Mouse (Mus musculus): ENCODE measurements around the gene Ovol3. TPM values are rescaled to one million over a fixed set of nuclear protein-coding genes. Genes with fewer than 3 reads are reported as not detected.

The Ovol3 gene
- polyA plus RNA-seq, 1 experiment from 2014 or later = 0.26 TPM

DNA sequence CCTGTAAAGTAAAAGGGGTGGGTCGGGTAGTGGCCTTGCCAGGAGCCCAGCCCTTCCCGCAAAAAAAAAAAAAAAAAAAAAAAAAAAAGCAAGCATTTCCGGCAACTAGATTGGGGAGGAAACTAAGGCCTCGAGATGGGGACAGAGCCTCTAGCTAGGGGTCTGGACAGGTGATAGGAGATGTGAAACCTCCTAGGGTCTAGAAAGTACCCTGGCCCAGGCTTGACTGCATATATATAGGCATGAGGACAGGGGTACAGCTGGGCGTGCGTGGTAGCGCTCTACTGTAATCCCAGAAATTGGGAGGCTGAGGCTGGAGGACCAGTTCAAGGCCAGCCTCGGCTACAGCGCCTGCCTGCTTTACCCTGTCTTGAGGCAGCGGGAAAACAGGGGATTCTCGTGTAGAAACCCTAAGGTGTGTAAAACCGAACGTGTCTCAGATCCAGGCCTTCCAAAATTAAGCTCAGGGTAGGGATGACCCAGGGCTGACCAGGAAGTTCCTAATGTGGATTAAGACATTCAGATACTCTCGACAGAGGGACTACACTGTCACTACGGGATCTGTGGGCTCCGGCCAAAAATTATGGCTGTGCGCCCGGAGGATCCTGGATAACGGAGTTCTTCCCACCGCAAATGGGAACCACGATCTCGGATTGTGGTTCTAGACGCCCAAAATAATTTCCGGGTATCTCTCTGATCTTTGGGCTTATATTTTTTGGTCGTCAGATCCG lies 41.3 kb downstream of the Ovol3 start:
- Histone ChIP-seq H3K36me3 (ENCODE audit: insufficient read depth) (peaks cover 33% of the 10 kb centered on the region), H3K4me1 (ENCODE audit: insufficient read depth) (peaks cover 6% of the 10 kb centered on the region; the same call in 1 of the 2 replicates), H3K9ac (peak overlapping the region; percentile 75), H3K9me3 (ENCODE audit: low read depth, low read length) (no peaks in the 10 kb centered on the region), H3K27ac (ENCODE audit: low read depth) (peak overlapping the region; percentile 73), H3K27me3 (ENCODE audit: insufficient read depth, low read length) (no peaks in the 10 kb centered on the region), H3K4me3 (ENCODE audit: low read depth, low read length) (peak overlapping the region; percentile 71), H3K4me2 (peak overlapping the region; percentile 64)
- ATAC-seq (ENCODE audit: insufficient read depth) (peak; percentile 19; the same call in 1 of the 2 replicates), DNase-seq (peak; percentile 67)
- TF ChIP-seq CTCF (IDR thresholded peaks at IDR 0.05; ENCODE audit: low read depth) = no peak
- under 1% methylated on average over 26 of the region's 26 CpGs for WGBS

DNA sequence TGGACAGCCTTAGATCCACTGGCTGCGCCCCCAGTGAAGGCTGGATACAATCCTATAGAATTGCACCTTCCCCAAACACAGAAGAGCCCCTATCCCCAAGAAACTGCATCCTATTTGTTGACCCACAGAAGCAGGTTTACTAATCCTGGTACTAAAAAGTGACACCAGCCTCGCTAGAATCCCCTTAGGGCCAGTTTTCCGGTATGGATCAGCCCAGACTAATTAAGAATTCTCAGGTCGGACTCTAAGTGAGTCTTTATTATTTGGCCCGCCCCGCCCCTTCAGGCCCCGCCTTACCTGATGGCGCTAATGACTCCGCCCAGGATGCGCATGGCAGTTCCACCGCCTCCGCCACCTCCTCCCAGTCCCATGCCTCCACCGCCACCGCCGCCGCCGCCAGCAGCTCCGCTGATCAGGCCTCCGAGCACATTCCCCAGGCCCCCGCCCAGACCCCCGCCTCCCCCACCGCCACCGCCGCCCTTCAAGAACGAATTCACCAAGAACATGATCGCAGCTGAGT lies 41.9 kb downstream of the Ovol3 start:
- peak overlapping the region; percentile 73 for H3K27ac ChIP-seq (ENCODE audit: low read depth)
- WGBS = under 1% methylated on average over 26 of the region's 26 CpGs

DNA sequence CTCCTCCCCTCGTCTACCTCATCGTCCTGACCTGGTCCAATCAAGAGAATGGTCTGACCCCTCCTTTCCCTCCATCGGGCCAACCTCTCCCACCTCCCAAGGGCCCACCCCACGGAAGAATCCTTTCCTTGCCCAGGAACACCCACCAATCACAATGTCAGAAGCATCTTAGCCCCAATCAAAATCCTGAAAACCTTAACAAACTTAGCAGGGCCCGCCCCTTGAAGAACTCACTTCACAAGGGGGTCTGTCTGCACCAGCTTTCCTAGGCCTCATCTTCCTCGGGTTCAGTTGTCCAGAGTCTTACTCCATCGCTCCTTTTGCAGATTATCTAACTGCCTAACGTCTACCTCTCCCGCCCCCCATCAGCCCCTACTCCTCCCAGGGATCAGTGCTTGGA lies 42.5 kb downstream of the Ovol3 start:
- TF ChIP-seq CTCF (IDR thresholded peaks at IDR 0.05; ENCODE audit: low read depth) = no peak
- 25% methylated on average over 9 of the region's 9 CpGs for WGBS
- H3K36me3 ChIP-seq (ENCODE audit: insufficient read depth) = peaks cover 46% of the 10 kb centered on the region
- no peaks in the 10 kb centered on the region for H3K27me3 ChIP-seq (ENCODE audit: insufficient read depth, low read length)
- DNase-seq (peak; percentile 28), ATAC-seq (ENCODE audit: insufficient read depth) (0 out of 2 replicates have a peak, but pooled peaks have one; percentile 5)
- H3K4me1 ChIP-seq (ENCODE audit: insufficient read depth) = peaks cover 6% of the 10 kb centered on the region; the same call in 1 of the 2 replicates
- no peaks in the 10 kb centered on the region for H3K9me3 ChIP-seq (ENCODE audit: low read depth, low read length)
- H3K4me2 ChIP-seq = peak overlapping the region; percentile 64
- H3K9ac ChIP-seq = peak overlapping the region; percentile 75
- no peak overlapping the region for H3K27ac ChIP-seq (ENCODE audit: low read depth)
- peak overlapping the region; percentile 71 for H3K4me3 ChIP-seq (ENCODE audit: low read depth, low read length)

More for the DNA sequence above, 41.9 kb downstream of the Ovol3 start:
- Histone ChIP-seq H3K4me3 (ENCODE audit: low read depth, low read length) (peak overlapping the region; percentile 71), H3K9me3 (ENCODE audit: low read depth, low read length) (no peaks in the 10 kb centered on the region), H3K27me3 (ENCODE audit: insufficient read depth, low read length) (no peaks in the 10 kb centered on the region), H3K36me3 (ENCODE audit: insufficient read depth) (peaks cover 39% of the 10 kb centered on the region), H3K4me2 (peak overlapping the region; percentile 64), H3K9ac (peak overlapping the region; percentile 75), H3K4me1 (ENCODE audit: insufficient read depth) (peaks cover 6% of the 10 kb centered on the region; the same call in 1 of the 2 replicates)
- peak; percentile 61 for ATAC-seq (ENCODE audit: insufficient read depth)
- peak; percentile 83 for DNase-seq
- TF ChIP-seq CTCF (IDR thresholded peaks at IDR 0.05; ENCODE audit: low read depth) = no peak

DNA sequence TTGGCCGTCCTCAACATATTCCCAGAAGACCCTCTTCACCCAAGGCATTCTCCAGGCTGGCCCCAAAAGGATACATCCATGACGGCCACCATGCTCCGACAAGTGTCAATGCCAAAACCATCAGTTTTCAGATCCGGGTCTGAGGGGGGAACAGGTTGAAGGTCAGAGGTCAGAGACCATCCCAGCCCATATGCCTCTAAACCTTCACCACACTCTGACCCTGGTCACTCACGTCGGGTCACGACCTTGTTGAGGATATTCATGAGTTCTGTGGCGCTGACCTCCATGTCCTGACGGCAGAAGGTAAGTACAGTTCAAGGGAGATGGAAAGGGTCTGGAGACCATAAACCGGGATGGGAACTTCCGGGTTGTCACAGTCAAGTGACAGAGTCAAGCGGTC lies 43.4 kb downstream of the Ovol3 start:
- peaks cover 6% of the 10 kb centered on the region; the same call in 1 of the 2 replicates for H3K4me1 ChIP-seq (ENCODE audit: insufficient read depth)
- WGBS = 89% methylated on average over 12 of the region's 12 CpGs
- H3K4me3 ChIP-seq (ENCODE audit: low read depth, low read length) = no peak overlapping the region
- no peak overlapping the region; the same call in 1 of the 2 replicates for H3K4me2 ChIP-seq
- H3K9me3 ChIP-seq (ENCODE audit: low read depth, low read length) = no peaks in the 10 kb centered on the region
- ATAC-seq (ENCODE audit: insufficient read depth) = no peak
- no peaks in the 10 kb centered on the region for H3K27me3 ChIP-seq (ENCODE audit: insufficient read depth, low read length)
- no peak overlapping the region for H3K27ac ChIP-seq (ENCODE audit: low read depth)
- no peak for DNase-seq
- TF ChIP-seq CTCF (IDR thresholded peaks at IDR 0.05; ENCODE audit: low read depth) = no peak
- peaks cover 55% of the 10 kb centered on the region for H3K36me3 ChIP-seq (ENCODE audit: insufficient read depth)
- no peak overlapping the region for H3K9ac ChIP-seq

DNA sequence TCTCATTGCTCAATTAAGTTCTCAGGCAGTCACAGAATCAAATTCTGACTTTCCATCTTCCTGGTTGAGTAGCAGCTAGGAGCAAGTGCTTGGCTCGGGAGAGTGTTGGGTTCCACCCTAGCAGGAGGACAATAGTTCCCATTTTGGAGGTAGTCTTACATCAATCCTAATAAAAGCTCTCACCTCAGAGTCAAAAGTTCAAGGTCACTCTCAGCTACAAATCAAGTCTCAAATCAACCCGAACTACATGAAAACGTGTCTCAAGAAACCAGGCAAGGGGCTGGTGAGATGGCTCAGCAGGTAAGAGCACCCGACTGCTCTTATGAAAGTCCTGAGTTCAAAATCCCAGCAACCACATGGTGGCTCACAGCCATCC lies 46.4 kb downstream of the Ovol3 start:
- Histone ChIP-seq H3K4me2 (no peak overlapping the region), H3K4me1 (ENCODE audit: insufficient read depth) (peaks cover 6% of the 10 kb centered on the region; the same call in 1 of the 2 replicates), H3K9me3 (ENCODE audit: low read depth, low read length) (no peaks in the 10 kb centered on the region), H3K4me3 (ENCODE audit: low read depth, low read length) (no peak overlapping the region), H3K27me3 (ENCODE audit: insufficient read depth, low read length) (no peaks in the 10 kb centered on the region), H3K27ac (ENCODE audit: low read depth) (no peak overlapping the region), H3K9ac (no peak overlapping the region), H3K36me3 (ENCODE audit: insufficient read depth) (peaks cover 72% of the 10 kb centered on the region)
- DNase-seq (no peak), ATAC-seq (ENCODE audit: insufficient read depth) (no peak)
- WGBS = 81% methylated on average over 4 of the region's 4 CpGs
- no peak for TF ChIP-seq CTCF (IDR thresholded peaks at IDR 0.05; ENCODE audit: low read depth)

DNA sequence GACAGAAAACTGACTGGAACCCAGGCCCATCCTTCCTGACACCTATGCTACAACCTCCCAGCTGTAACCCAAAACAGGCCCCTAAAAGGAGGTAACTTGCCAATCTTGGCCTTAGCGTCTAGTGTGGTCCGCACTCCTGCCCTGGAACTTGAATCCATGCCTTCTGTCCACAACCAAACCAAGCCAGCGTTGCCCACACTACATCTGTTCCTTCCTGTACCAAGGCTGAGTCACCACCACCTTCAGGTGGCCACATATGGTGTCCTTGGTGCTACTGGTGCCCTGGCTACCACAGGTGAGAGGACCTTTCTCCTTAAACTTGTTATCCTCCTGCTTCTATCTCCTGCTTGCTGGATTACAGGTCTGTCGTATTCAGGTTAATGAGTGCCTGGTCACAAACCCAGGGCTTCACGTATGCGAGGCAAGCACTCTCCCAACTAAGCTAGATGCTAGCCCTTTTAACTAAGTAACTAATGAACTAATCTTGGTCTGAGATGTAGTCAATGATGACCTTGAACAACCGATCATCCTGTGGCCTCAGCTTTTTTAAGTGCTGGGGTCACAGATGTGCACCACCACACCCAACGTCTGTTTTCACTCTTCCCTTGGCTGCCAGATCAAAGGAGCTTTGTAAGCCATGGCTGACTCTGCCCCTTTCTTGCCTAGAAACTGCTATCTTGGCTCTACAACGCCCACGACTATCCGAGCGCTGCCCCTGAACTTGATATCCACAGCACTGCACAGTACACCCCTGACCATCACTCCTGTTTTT lies 47.0 kb downstream of the Ovol3 start:
- Histone ChIP-seq H3K27me3 (ENCODE audit: insufficient read depth, low read length) (no peaks in the 10 kb centered on the region), H3K4me3 (ENCODE audit: low read depth, low read length) (no peak overlapping the region), H3K9me3 (ENCODE audit: low read depth, low read length) (no peaks in the 10 kb centered on the region), H3K27ac (ENCODE audit: low read depth) (no peak overlapping the region), H3K9ac (no peak overlapping the region), H3K36me3 (ENCODE audit: insufficient read depth) (peaks cover 72% of the 10 kb centered on the region), H3K4me1 (ENCODE audit: insufficient read depth) (peaks cover 5% of the 10 kb centered on the region; the same call in 1 of the 2 replicates), H3K4me2 (no peak overlapping the region)
- DNase-seq = no peak
- TF ChIP-seq CTCF (IDR thresholded peaks at IDR 0.05; ENCODE audit: low read depth) = no peak
- 85% methylated on average over 12 of the region's 12 CpGs for WGBS
- no peak for ATAC-seq (ENCODE audit: insufficient read depth)
